Comparison of ENCODE assay signal across 11 mouse cellular contexts in the genomic region with DNA sequence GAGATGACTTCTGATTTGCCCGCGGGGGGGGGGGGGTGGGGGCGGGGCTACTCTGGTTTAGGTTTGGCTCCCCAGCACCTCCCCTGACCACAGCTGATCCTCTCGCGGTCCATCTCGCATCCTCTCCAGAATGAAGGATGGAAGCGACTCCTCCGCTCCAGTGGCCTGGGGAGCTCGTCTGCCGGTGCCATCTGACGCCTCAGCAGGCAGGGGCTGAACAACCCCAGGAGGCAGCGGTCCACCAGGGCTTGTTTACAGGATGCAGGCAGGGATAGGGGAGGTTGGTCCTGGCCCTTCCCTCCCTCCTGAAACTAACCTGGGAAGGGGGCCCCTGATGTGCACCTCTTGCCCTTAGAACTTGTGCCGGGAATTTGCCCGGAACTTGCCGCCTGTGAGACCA.
DNase-seq lines count a peak whose midpoint lies in the region; ATAC-seq lines count a peak whose summit lies in the region.
"Had no signal": no experiment of that assay in that cellular context is flagged by ENCODE, and none has a peak within 500 bp of the region (broad histone marks: within the 10 kb centered on the region; RNA-seq: fewer than 3 reads in every experiment).

No protein-coding gene starts in this region.

- H3K36me3 ChIP-seq in heart, embryonic 10.5 days: no peaks in the 10 kb centered on the region
- no peaks in the 10 kb centered on the region for H3K36me3 ChIP-seq in megakaryocyte, embryonic 14.5 days (replicated peaks; ENCODE audit: low read length)
- H3K36me3 ChIP-seq in neural tube, embryonic 15.5 days: no peaks in the 10 kb centered on the region

- DNase-seq in heart, embryonic 10.5 days (ENCODE audit: low spot score): no peak
- no peak for DNase-seq in heart, adult 9 months (ENCODE audit: low spot score in 2 of 2)
- DNase-seq in cerebellum, postnatal 36 days: peak; percentile 27 to 37
- no peak for DNase-seq in right cerebral cortex, postnatal 10 days (ENCODE audit: low spot score in 2 of 2)
- no peak for DNase-seq in adrenal gland, adult (ENCODE audit: inconsistent age in 2 of 2, low spot score in 1 of 2)
- DNase-seq: lung, adult 18-20 months; right cerebral cortex, adult 18-20 months had no signal

- ATAC-seq in megakaryocyte, adult 5-6 weeks (ENCODE audit: poor library complexity, severe bottlenecking): no peak
- no peak for ATAC-seq in neural tube, embryonic 15.5 days (ENCODE audit: low FRiP score)
- ATAC-seq: intestine, postnatal 0 days had no signal

- 0 out of 2 replicates have a peak overlapping the region, but pooled peaks have one; percentile 31 for H3K27ac ChIP-seq in heart, embryonic 10.5 days
- no peak overlapping the region for H3K27ac ChIP-seq in neural tube, embryonic 15.5 days (replicated peaks)

- H3K4me3 ChIP-seq in heart, embryonic 10.5 days: 0 out of 2 replicates have a peak overlapping the region, but pooled peaks have one; percentile 25
- H3K4me3 ChIP-seq in megakaryocyte, embryonic 14.5 days (replicated peaks): peak overlapping the region; percentile 38
- H3K4me3 ChIP-seq in neural tube, embryonic 15.5 days (replicated peaks): no peak overlapping the region

- no peaks in the 10 kb centered on the region for H3K9me3 ChIP-seq in heart, embryonic 10.5 days
- no peaks in the 10 kb centered on the region for H3K9me3 ChIP-seq in megakaryocyte, embryonic 14.5 days
- H3K9me3 ChIP-seq in neural tube, embryonic 15.5 days (replicated peaks): no peaks in the 10 kb centered on the region

- WGBS in heart, embryonic 10.5 days: 6% methylated on average over 14 of the region's 15 CpGs
- WGBS in neural tube, embryonic 15.5 days: 18% methylated on average over 12 of the region's 15 CpGs

- H3K4me1 ChIP-seq in heart, embryonic 10.5 days: peaks cover 25% of the 10 kb centered on the region
- peaks cover 7% of the 10 kb centered on the region for H3K4me1 ChIP-seq in megakaryocyte, embryonic 14.5 days
- H3K4me1 ChIP-seq in neural tube, embryonic 15.5 days: peaks cover 19% of the 10 kb centered on the region

- peak overlapping the region; percentile 22 for H3K4me2 ChIP-seq in neural tube, embryonic 15.5 days

- H3K27me3 ChIP-seq in heart, embryonic 10.5 days (ENCODE audit: insufficient read depth, poor library complexity, severe bottlenecking): peaks cover 38% of the 10 kb centered on the region
- peaks cover 67% of the 10 kb centered on the region for H3K27me3 ChIP-seq in megakaryocyte, embryonic 14.5 days (replicated peaks)
- peaks cover 8% of the 10 kb centered on the region; the same call in 1 of the 2 replicates for H3K27me3 ChIP-seq in neural tube, embryonic 15.5 days (replicated peaks)

- no peak overlapping the region for H3K9ac ChIP-seq in neural tube, embryonic 15.5 days (replicated peaks)

Comparison
In these comparisons a context has a peak if more than half of its experiments do, and no peak if none do; other contexts are left out.
1. DNase-seq: peak in cerebellum, postnatal 36 days (2 of 2); none in heart, embryonic 10.5 days (single experiment), heart, adult 9 months (0 of 2), right cerebral cortex, postnatal 10 days (0 of 2) and adrenal gland, adult (0 of 2).